Mouse (Mus musculus) lung, postnatal 0 days (tissue): ENCODE measurements around the gene Adam12. TPM values are rescaled to one million over a fixed set of nuclear protein-coding genes. Genes with fewer than 3 reads are reported as not detected.

Experiments used
- ATAC-seq: fragments of 200-750 bp; cut with Nextera tagmentation; 2 replicates; pipeline ENCODE4 v1.8.0; 2017; ENCODE audit warnings: moderate library complexity
- DNase-seq: peaks from one replicate; pipeline ENCODE4 v3.0.0-alpha.2; 2016; ENCODE audit warnings: low spot score
- H3K27ac ChIP-seq: fragments of 300-500 bp; sonication (generic); 2 replicates; pipeline ENCODE4 v1.5.1; 2014; ENCODE audit warnings: antibody characterized with exemption, mild to moderate bottlenecking, low read length, mixed read lengths
- H3K27me3 ChIP-seq: fragments of 300-500 bp; sonication (generic); replicated peaks from 2 replicates; pipeline ENCODE4 v1.6.1; 2014; ENCODE audit warnings: low read length, mixed read lengths; ENCODE audit not compliant: insufficient read depth
- H3K36me3 ChIP-seq: fragments of 300-500 bp; sonication (generic); 2 replicates; pipeline ENCODE4 v1.6.1; 2014; ENCODE audit warnings: low read length, mixed read lengths; ENCODE audit not compliant: insufficient read depth
- H3K4me1 ChIP-seq: fragments of 300-500 bp; sonication (generic); 2 replicates; pipeline ENCODE4 v1.6.1; 2014; ENCODE audit warnings: antibody characterized with exemption, low read depth, low read length, mixed read lengths; ENCODE audit not compliant: insufficient read depth
- H3K4me2 ChIP-seq: fragments of 300-500 bp; sonication (generic); replicated peaks from 2 replicates; pipeline ENCODE4 v1.6.1; 2014; ENCODE audit warnings: low read depth, mild to moderate bottlenecking, low read length, moderate library complexity, mixed read lengths
- H3K4me3 ChIP-seq: fragments of 300-500 bp; sonication (generic); 2 replicates; pipeline ENCODE4 v1.5.1; 2014; ENCODE audit warnings: low read depth, low read length
- H3K9ac ChIP-seq: fragments of 300-500 bp; sonication (generic); replicated peaks from 2 replicates; pipeline ENCODE4 v1.6.1; 2014; ENCODE audit warnings: low read depth, mild to moderate bottlenecking
- H3K9me3 ChIP-seq: fragments of 300-500 bp; sonication (generic); 2 replicates; pipeline ENCODE4 v1.6.1; 2016; ENCODE audit warnings: low read length, mixed read lengths
- CTCF ChIP-seq: IDR thresholded peaks from 2 replicates; pipeline ENCODE4 v1.5.1; 2016; ENCODE audit warnings: antibody characterized with exemption, mild to moderate bottlenecking
- EP300 ChIP-seq: IDR thresholded peaks from 2 replicates; pipeline ENCODE4 v1.6.1; 2016; ENCODE audit warnings: antibody characterized with exemption, mild to moderate bottlenecking, control low read depth
- WGBS: fragments of 180-500 bp; shearing (Covaris S2); extraction: QIAGEN DNeasy Blood & Tissue Kit; methylation state at CpG from one replicate; pipeline ENCODE4 v1.1.7; 2014; 5-methylcytosine and 5-hydroxymethylcytosine counted together
- polyA plus RNA-seq: library from polyadenylated mRNA; unstranded; fragments of >200 nt; fragmentation: Nextera tagmentation; extraction: Ambion mirVana; gene quantifications from 2 replicates; pipeline ENCODE4 v1.2.1, GENCODE M21; 2015

Gene Adam12
- polyA plus RNA-seq, 1 experiment from 2014 or later: 2.5 TPM

DNA sequence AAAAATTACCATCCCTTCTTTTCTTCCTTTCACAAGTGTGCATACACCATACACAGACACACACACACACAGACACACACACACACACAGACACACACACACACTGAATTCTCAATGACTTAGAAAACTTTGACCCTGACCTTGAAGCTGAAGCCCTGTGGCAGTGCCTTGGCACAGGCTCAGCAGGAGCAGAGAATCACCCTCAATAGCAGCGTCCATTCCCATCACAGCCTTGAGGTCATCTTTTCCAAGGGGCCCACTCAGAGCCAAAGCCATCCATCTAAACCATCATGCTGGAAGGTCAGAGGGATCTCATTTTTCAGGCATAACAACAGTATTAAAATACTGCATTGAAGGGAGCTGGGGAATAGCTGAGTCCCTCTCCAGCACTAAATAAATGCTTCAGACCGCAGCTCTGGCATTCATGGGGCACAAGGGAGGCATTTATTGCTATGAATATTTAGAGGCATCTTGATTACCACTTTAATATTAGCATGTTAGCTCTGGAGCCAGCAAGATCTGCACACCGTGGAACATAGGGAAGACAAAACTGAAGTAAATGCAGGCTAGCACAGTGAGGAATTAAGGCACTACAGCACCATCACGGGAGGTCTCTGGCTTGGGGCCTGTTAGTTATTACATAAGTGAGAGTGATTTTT is 92.5 kb downstream of the Adam12 start:
- ATAC-seq: no peak
- 69% methylated on average over 4 of the region's 4 CpGs for WGBS

DNA sequence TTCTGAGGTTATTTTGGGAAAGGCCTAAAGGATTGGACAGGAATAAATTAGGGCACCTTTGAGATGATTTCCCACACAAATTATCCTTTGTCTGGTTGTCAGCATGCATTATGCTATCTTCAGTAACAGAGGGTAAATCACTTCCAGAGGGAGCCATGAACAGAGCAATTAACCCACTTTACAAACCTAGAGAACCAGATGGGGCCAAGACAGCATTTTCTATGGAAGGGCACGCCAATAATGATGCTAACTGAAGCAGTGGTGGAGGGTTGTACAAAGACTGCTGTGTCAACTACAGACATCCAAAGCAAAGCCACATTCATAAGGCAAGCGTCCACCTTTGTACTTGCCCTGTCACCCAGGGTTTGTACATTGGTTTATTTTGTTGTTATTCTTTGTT is 99.6 kb downstream of the Adam12 start:
- TF ChIP-seq CTCF (no peak), EP300 (no peak)
- no peaks in the 10 kb centered on the region for H3K27me3 ChIP-seq
- ATAC-seq (no peak), DNase-seq (no peak)
- H3K9ac ChIP-seq: no peak overlapping the region
- H3K27ac ChIP-seq: no peak overlapping the region
- WGBS: 85% methylated on average over 2 of the region's 2 CpGs
- no peaks in the 10 kb centered on the region for H3K4me1 ChIP-seq
- H3K36me3 ChIP-seq: no peaks in the 10 kb centered on the region
- H3K4me2 ChIP-seq: no peak overlapping the region
- H3K9me3 ChIP-seq: no peaks in the 10 kb centered on the region
- no peak overlapping the region for H3K4me3 ChIP-seq

More for the DNA sequence above, 92.5 kb downstream of the Adam12 start:
- H3K27me3 ChIP-seq: no peaks in the 10 kb centered on the region
- H3K27ac ChIP-seq: no peak overlapping the region
- no peaks in the 10 kb centered on the region for H3K9me3 ChIP-seq
- H3K4me1 ChIP-seq: no peaks in the 10 kb centered on the region
- H3K4me2 ChIP-seq: no peak overlapping the region
- TF ChIP-seq CTCF (no peak), EP300 (no peak)
- no peaks in the 10 kb centered on the region for H3K36me3 ChIP-seq
- H3K9ac ChIP-seq: no peak overlapping the region
- no peak overlapping the region for H3K4me3 ChIP-seq
- DNase-seq: no peak

DNA sequence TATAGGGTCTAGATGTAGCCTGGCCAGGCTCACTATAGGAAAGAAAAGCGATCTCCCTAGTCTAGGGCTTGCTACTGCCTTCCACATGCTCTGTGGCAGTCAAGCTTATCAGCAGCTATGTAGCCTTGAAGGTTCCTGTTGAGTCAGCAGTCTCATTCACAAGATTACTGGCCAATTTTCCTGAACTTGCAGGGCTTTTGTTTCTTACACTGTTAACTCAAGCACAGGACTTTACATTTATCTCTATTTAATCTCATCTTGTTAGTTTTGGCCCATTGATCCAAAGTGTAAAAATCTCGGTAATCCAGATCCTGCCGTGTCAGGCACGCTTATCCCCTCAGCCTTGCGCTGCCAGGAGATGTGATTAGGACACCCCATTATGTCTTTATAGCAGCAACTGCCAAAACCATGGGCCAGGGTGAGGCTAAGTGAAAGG is 103.8 kb downstream of the Adam12 start:
- ATAC-seq: no peak
- H3K9me3 ChIP-seq: no peaks in the 10 kb centered on the region
- no peak overlapping the region for H3K9ac ChIP-seq
- no peak for TF ChIP-seq CTCF
- TF ChIP-seq EP300: no peak
- H3K4me1 ChIP-seq: no peaks in the 10 kb centered on the region
- no peaks in the 10 kb centered on the region for H3K27me3 ChIP-seq
- no peak overlapping the region for H3K4me3 ChIP-seq
- no peak for DNase-seq
- H3K27ac ChIP-seq: no peak overlapping the region
- WGBS: 67% methylated on average over 5 of the region's 5 CpGs
- H3K36me3 ChIP-seq: no peaks in the 10 kb centered on the region
- H3K4me2 ChIP-seq: no peak overlapping the region

GRCm38 (mm10) chr7:134121397-134121796 is 110.5 kb downstream of the Adam12 start:
- no peak for ATAC-seq
- H3K27ac ChIP-seq: no peak overlapping the region
- H3K9me3 ChIP-seq: no peaks in the 10 kb centered on the region
- no peak for DNase-seq
- WGBS: 54% methylated on average over 2 of the region's 2 CpGs
- H3K4me1 ChIP-seq: no peaks in the 10 kb centered on the region
- TF ChIP-seq CTCF: no peak
- TF ChIP-seq EP300: no peak
- no peak overlapping the region for H3K4me3 ChIP-seq
- no peaks in the 10 kb centered on the region for H3K36me3 ChIP-seq
- no peak overlapping the region for H3K9ac ChIP-seq
- H3K27me3 ChIP-seq: no peaks in the 10 kb centered on the region
- H3K4me2 ChIP-seq: no peak overlapping the region

GRCm38 (mm10) chr7:134115438-134115837 is 116.5 kb downstream of the Adam12 start:
- peaks cover 3% of the 10 kb centered on the region; the same call in 1 of the 2 replicates for H3K4me1 ChIP-seq
- WGBS: 60% methylated on average over 8 of the region's 8 CpGs
- H3K36me3 ChIP-seq: no peaks in the 10 kb centered on the region
- ATAC-seq: peak; percentile 76
- no peak overlapping the region for H3K4me2 ChIP-seq
- H3K4me3 ChIP-seq: no peak overlapping the region
- TF ChIP-seq EP300: no peak
- TF ChIP-seq CTCF: no peak
- no peak overlapping the region for H3K9ac ChIP-seq
- DNase-seq: peak; percentile 87
- no peak overlapping the region for H3K27ac ChIP-seq
- no peaks in the 10 kb centered on the region for H3K9me3 ChIP-seq
- H3K27me3 ChIP-seq: no peaks in the 10 kb centered on the region

GRCm38 (mm10) chr7:134114311-134115188 is 117.4 kb downstream of the Adam12 start:
- DNase-seq (peak; percentile 36), ATAC-seq (peak; percentile 57)
- WGBS: 65% methylated on average over 9 of the region's 9 CpGs
- Histone ChIP-seq H3K27ac (no peak overlapping the region), H3K9me3 (no peaks in the 10 kb centered on the region), H3K4me3 (no peak overlapping the region), H3K4me2 (no peak overlapping the region), H3K4me1 (peaks cover 3% of the 10 kb centered on the region; the same call in 1 of the 2 replicates), H3K36me3 (no peaks in the 10 kb centered on the region), H3K9ac (no peak overlapping the region), H3K27me3 (no peaks in the 10 kb centered on the region)
- TF ChIP-seq EP300 (no peak), CTCF (no peak)
